Mouse (Mus musculus) right cerebral cortex, postnatal 36 days (tissue): ENCODE data around the gene Rec114.
A peak's percentile ranks its signal among the peaks of the same experiment; 100 is the strongest.

ENCODE experiments used
- DNase-seq, 2 experiments: peaks; one replicate each; pipeline ENCODE4 v3.0.0; 2022; ENCODE audit warnings: low spot score in 2 of 2, mixed read lengths in 1 of 2

The Rec114 gene

GRCm38 (mm10) chr9:58743702-58744248 lies at the start of gene Rec114:
TSS of gene Rec114 (minus strand) at chr9:58743964.
- no peak for DNase-seq

GRCm38 (mm10) chr9:58789476-58789875 lies 45.7 kb upstream of the Rec114 start:
- no peak for DNase-seq

- DNase-seq: no peak
These were observed 31.6 kb upstream of the Rec114 start for GRCm38 (mm10) chr9:58775363-58775762.

- DNase-seq: no peak
These were observed 31.0 kb upstream of the Rec114 start for GRCm38 (mm10) chr9:58774761-58775160.

GRCm38 (mm10) chr9:58769943-58770342 lies 26.2 kb upstream of the Rec114 start:
- no peak for DNase-seq

- DNase-seq: no peak
These were observed 23.5 kb upstream of the Rec114 start for GRCm38 (mm10) chr9:58766959-58767955.

GRCm38 (mm10) chr9:58764354-58764753 lies 20.6 kb upstream of the Rec114 start:
- DNase-seq: no peak

- no peak for DNase-seq
These were observed 19.4 kb upstream of the Rec114 start for GRCm38 (mm10) chr9:58763114-58763513.

- no peak for DNase-seq
These were observed 18.3 kb upstream of the Rec114 start for GRCm38 (mm10) chr9:58762086-58762485.

GRCm38 (mm10) chr9:58758754-58759153 lies 15.0 kb upstream of the Rec114 start:
- peak in 1 of 2 experiments; percentile 4 for DNase-seq

- no peak for DNase-seq
These were observed 12.8 kb upstream of the Rec114 start for GRCm38 (mm10) chr9:58756371-58757132.

GRCm38 (mm10) chr9:58753606-58754005 lies 9.8 kb upstream of the Rec114 start:
- DNase-seq: no peak

- no peak for DNase-seq
These were observed 4.4 kb upstream of the Rec114 start for GRCm38 (mm10) chr9:58748142-58748541.

- no peak for DNase-seq
These were observed 3.6 kb upstream of the Rec114 start for GRCm38 (mm10) chr9:58747328-58747755.

- DNase-seq: no peak
These were observed 1.1 kb downstream of the Rec114 start for GRCm38 (mm10) chr9:58742692-58743091.

GRCm38 (mm10) chr9:58741369-58741768 lies 2.4 kb downstream of the Rec114 start:
- no peak for DNase-seq

- no peak for DNase-seq
These were observed 4.0 kb downstream of the Rec114 start for GRCm38 (mm10) chr9:58739791-58740190.

- no peak for DNase-seq
These were observed 20.6 kb downstream of the Rec114 start for GRCm38 (mm10) chr9:58723165-58723564.

GRCm38 (mm10) chr9:58722151-58722550 lies 21.6 kb downstream of the Rec114 start:
- no peak for DNase-seq

- DNase-seq: no peak
These were observed 22.7 kb downstream of the Rec114 start for GRCm38 (mm10) chr9:58721021-58721420.

GRCm38 (mm10) chr9:58720167-58720566 lies 23.6 kb downstream of the Rec114 start:
- DNase-seq: no peak

GRCm38 (mm10) chr9:58719471-58719870 lies 24.3 kb downstream of the Rec114 start:
- DNase-seq: no peak
